Mouse (Mus musculus) induced T-regulatory cell, adult 2 months (primary cell): ENCODE data around the gene Hspa12b.
A peak's percentile ranks its signal among the peaks of the same experiment; 100 is the strongest.

Experiments
- DNase-seq: peaks from one replicate; pipeline ENCODE4 v3.0.0-alpha.2; 2012; ENCODE audit warnings: low read depth

Hspa12b gene

DNA sequence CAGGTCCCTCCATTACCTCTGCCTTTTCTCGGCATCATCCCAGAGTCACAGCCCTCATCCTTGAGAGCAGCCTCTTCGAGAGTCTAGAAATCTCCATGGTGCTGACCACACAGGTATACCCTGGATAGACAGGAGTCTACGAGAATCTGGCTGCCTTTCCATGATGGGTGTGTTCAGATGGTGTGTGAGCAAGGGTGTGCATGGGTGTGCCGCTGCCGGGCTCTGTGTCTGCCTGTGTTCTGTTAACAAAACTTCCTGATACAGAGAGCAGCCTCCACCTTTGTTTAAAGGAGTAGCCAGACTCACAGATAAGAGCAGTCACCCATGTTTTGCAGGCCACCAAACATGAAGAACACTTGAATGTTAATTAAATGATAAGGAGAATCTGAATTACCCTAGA, 2.8 kb downstream of the Hspa12b start:
- no peak for DNase-seq

GRCm38 (mm10) chr2:131130849-131131248, 3.8 kb downstream of the Hspa12b start:
- no peak for DNase-seq

DNA sequence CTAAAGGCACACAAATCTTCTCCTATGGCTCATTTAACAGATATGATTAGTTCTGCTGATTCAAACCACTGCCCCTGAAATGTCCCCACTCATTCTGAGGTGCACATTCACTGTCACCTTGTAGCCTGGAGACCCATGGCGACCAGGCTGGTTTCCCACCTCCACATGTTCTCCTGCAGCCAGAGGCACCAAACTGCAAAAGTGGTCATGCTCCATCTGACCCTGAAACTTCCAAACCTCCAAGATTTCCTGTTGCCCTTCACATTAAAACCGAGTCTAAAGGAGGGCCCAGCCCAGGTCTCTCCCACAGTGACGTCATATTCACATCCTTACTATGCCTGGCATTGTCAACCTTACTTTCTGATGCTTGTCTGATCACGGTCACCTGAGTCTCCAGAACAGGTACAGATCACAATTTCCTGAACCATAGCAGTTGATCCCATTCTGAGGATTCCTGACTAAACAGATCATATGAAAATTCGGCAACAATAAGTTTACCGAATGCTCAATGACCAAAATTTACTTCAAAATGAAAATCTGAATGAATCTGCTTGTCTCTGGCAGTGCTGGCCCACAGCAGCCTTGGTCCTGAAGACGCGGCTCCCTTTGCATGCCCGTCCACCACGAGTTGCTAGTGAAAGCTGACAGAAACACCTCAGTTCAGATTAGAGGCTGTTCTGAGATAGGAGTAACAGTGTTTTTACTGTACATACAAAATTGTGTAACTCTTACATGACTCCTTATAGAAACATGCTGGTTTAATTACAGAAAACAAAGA, 5.2 kb downstream of the Hspa12b start:
- DNase-seq: no peak

DNA sequence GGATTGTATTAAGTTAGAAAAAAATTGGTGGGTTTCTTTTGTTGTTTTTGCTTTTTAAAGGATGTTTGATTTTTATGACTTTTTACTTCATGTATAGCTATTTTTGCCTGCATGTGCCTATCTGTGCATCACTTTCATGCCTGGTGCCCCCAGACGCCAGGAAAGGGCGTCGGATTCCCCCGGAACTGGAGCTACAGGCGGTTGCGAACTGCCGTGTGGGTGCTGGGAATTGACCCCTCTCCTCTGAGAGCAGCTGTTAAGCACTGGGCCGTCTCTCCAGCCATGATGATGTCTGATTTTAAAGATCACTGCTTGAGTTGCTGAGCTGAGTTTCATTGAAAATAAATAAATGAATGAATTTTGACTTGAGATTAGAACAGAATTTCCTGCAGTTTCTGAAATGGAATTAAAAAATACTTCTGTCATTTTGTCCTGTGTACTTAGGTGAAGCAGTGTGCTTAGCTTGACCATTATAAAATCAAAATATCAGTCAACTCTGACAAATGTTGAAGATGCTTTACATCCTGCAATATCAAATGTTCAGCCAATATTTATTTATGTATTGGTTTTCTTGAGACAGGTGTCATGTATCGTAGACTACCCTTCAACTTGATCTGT, 6.0 kb downstream of the Hspa12b start, which contains the start of gene Gm11037:
Gene Gm11037 (plus strand): TSS at position 568 of the 618 bp plus-strand sequence.
- no peak for DNase-seq

- no peak for DNase-seq
Measured at GRCm38 (mm10) chr2:131134381-131134780, 7.3 kb downstream of the Hspa12b start.

GRCm38 (mm10) chr2:131134826-131135400, 7.8 kb downstream of the Hspa12b start:
- no peak for DNase-seq

- no peak for DNase-seq
Measured at GRCm38 (mm10) chr2:131135521-131136139, 8.6 kb downstream of the Hspa12b start.

GRCm38 (mm10) chr2:131138296-131138695, 11.2 kb downstream of the Hspa12b start:
- no peak for DNase-seq

DNA sequence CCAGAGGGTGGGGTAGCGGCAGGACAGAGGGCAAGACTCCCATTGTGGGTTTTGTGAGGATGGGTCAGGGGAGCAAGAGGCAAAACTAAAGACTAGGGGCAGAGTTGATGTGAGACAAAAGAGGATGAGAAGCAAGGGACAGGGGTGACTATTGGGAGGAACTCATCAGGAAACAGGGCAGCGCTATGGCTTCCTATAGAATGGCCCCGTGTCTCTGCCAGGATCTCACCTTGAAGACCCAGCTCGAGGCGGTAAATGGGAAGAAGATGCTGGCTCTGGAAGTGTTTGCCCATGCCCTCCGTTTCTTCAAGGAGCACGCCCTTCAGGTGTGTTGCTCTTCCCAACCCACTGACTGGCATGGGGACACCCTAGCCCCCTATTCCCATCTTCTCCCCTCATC, 11.7 kb downstream of the Hspa12b start:
- DNase-seq: no peak

DNA sequence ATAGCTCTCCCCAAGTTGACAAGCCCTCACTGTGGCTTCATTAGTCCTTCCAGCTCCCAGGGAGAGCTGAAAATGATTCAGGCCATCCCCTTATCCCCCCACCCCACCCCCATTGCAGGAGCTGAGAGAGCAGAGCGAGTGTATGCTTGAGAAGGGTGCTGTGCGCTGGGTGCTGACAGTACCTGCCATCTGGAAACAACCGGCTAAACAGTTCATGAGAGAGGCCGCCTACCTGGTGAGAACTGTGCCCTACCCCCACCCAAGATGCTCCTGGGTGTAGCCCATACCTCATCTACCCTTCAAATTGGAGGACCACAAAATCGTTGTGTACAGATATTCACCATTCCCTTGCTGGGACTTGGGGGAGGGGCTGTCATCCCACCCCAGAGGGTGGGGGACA, 12.2 kb downstream of the Hspa12b start:
- DNase-seq: no peak

DNA sequence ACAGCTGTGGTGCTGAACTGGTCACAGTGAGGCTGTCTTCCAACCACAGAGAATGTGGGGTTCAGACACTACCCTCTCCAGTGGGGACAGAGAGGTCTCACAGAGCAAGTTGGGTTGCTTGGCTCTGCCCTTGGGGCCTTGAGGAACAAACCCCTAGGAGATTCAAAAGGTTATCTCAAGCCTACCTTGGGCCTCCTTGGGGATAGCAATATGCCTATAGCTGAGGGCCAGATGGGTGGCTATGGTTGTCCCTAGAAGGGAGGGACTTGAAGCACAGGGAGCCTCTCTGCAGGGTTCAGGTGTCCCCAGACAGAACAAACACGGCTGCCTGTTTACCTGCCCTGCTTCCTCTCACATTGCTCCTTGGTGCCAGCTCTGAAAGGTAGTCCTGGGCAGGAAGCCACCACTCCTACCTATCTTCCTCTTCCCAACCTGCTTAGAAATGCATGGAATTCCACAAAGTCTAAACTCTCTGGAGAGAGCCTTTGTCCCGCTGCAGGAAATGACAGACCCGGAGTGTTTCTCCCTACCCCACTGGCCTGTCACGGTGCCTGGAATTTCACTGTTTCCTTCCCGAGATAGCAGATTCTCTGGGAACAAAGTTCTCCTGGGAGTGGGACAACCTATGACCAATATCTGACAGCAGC, 12.9 kb downstream of the Hspa12b start:
- DNase-seq: no peak

DNA sequence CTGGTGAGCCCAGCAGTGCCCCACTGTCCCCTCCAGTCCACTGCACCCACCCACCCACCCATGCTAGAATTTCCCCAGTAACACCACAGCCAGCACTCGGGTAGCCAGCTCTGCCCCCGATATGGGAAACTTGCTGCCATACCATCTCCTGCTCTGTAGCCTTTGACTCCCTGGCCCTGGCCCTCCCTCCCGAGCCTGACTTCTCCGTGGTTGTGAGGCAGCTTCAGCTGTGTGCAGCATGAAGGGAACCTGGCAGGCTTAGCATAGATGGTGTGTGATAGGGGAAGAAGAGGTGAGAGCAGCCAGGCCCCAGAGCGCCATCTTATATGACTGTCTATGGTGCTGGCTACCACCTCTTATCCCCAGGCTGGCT, 13.4 kb downstream of the Hspa12b start:
- DNase-seq: no peak

DNA sequence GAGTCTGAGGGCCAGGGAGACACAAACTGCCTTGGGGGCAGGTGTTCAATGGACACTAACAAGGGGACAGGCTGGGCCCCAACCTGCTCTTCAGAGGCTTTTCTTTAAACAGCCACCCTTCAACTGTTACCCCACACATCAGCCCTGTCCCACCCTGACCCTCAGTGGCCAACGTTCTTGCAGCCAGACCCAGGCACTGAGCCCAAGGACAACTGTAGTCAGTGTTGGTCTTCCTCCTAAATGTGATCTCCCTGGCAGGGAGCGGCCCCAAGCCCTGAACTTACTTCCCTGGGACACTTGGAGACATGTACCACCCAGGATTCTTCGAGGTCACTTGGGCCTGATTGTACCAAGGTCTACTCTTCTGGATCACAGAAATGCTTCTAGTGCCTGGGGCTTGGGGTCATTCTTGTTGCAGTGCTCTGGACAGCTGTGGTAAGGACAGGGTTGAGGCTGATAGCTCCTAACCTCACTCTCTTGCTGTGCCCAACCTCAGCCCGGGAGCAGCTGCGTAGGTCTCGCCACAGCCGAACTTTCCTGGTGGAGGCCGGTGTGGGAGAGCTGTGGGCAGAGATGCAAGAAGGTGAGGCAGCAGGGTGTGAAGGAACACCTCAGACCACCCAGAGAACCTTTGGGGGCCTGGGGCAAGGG, 14.4 kb downstream of the Hspa12b start:
- DNase-seq: no peak

DNA sequence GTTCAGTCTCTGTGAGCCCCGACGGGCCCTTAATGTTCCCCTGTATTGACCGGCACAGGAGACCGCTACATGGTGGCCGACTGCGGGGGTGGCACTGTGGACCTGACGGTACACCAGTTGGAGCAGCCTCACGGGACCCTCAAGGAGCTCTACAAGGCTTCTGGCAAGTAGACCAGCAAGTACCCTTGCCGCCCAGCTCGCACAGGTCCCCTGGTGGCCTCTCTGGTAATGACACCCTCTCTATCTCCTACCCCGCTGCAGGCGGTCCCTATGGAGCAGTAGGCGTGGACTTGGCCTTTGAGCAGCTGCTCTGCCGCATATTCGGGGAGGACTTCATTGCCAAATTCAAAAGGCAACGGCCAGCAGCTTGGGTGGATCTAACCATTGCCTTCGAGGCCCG, 15.5 kb downstream of the Hspa12b start:
- DNase-seq: peak; percentile 62

DNA sequence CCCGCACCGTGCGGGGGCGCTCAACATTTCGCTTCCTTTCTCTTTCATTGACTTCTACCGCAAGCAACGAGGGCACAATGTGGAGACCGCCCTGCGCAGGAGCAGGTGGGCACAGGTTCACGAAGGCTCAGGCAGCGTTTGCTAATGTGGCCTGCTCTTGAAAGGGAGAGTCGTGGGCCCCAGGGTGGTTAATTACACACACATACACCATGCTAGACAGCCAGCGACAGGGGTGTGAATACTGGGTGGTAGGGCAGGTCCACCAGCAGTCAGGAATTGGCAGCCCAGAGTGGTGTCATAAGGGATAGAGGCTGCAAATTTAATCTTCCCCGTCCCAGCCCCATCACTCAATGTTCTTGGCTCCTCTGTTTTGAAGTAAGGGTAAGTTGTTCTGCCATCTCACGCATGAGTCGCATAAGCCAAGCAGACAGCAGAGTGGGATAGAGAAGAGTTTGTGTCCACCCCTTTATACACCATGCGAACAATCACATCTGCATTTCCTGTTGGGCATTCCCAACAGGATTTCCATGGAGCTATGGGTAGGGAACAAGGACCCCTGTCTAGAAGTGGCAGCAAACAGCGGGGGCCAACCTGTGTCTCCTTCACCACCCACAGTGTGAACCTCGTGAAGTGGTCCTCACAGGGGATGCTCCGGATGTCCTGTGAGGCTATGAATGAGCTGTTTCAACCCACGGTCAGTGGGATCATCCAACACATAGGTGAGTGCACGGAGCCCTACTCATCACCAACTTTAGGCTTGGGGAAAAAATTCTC, 16.1 kb downstream of the Hspa12b start:
- DNase-seq: no peak

DNA sequence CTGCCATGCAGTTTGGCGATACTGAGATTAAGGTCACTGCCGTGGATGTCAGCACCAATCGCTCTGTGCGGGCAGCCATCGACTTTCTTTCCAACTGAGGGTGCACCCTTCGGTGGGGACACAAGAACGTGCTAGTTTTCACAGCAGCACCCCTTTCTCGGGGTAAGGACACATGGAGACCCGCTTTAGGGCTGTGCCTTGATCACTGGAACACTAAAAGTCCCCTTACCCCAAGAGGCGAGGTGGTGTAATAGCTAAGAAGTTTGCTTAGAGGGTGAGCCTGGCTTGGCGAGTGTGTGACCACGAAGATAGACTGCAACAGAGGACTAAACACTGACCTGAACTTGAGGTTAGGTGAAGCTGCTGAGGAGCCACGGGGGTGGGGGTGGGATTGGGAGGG, 18.0 kb downstream of the Hspa12b start:
- no peak for DNase-seq

- no peak for DNase-seq
Measured at GRCm38 (mm10) chr2:131145536-131145935, 18.5 kb downstream of the Hspa12b start.

GRCm38 (mm10) chr2:131146193-131147042, 19.3 kb downstream of the Hspa12b start:
- no peak for DNase-seq

DNA sequence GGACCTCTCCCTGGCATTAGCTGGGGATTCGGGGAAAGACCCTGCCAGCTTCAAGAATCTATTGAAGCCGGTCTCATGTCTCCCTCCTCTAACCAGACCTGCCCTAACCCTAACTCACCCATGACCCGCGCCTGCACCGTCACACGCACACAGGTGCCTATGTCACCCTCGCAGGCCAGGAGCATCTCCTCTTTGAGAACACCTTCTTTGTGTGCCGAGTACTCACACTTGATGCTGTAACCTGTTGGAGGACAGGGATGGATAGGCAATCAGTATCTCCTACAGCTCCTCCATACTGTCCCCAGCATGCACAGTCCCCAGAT, 19.9 kb downstream of the Hspa12b start:
- no peak for DNase-seq
